Mouse (Mus musculus): ENCODE results near the gene Vamp8. TPM values are rescaled to one million over a fixed set of nuclear protein-coding genes. Genes with fewer than 3 reads are reported as not detected.

Vamp8 gene
- polyA plus RNA-seq (2012; rRNA removed), result 368 and 453 TPM in 2 replicates

DNA sequence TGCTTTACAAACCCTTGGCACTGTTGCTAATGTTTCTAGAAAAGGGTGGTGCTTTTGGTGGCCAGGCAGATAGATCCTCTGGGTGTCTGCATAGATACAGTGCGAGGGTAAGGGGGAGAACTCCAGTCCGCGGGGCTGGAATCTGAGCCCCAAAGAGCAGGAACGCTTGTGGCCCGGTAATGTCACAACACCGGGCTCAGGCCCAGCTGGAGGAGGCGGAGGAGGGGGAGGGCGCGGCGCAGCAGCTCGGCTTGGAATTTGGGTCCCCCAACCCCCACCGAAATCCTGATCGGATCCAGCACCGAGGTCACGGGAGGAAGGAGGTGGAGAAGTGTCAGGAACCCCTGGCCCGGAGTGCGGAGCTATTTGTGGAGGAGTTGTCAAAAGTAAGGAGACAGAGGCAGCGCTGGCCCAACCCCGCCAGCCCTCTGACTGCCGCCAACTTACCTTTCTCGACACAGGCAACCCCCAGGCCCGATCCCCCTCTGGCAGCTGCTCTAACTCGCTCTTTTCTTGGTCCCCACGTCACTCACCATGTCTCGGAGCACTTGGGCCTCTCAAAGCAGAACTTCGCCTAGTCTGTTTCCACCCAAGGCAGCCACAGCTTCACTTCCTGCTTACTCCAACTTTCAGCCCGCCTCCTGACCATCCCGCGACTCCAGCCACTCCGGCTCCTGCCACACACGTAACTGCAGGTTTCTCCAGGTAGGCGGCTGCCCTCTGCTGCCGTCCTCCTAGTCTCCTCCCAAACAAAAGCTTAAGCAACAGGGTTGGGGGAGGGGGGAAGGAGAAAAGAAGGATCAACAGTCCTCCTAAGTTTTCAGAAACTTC, at the start of gene Vamp8:
Vamp8 (minus strand) TSS at position 763 of the 831 bp plus-strand sequence.
- Histone ChIP-seq H3K4me3 (ENCODE audit: insufficient read depth, low read depth, low read length) (peak within 1 kb of the TSS; percentile 72), H3K27me3 (replicated peaks; ENCODE audit: control insufficient read depth, insufficient read depth, low read length) (no peaks in the 10 kb centered on the region), H3K36me3 (ENCODE audit: control insufficient read depth, insufficient read depth, low read length) (peaks cover 2% of the 10 kb centered on the region), H3K4me1 (ENCODE audit: control insufficient read depth, insufficient read depth, low read length) (peaks cover 18% of the 10 kb centered on the region), H3K27ac (ENCODE audit: insufficient read depth, low read depth, low read length) (peak within 1 kb of the TSS; percentile 98)
- WGBS, result 0% methylated on average over 33 of the region's 33 CpGs
- TF ChIP-seq CTCF (conservative IDR thresholded peaks at IDR 0.05; ENCODE audit: insufficient read depth, insufficient read length, low read depth, low read length), result peak; percentile 56
- TF ChIP-seq POLR2A (IDR thresholded peaks at IDR 0.05; ENCODE audit: low read depth, low read length), result peak; percentile 58
- peak; percentile 95 for DNase-seq

- peak; percentile 96 for DNase-seq
- Histone ChIP-seq H3K4me3 (ENCODE audit: insufficient read depth, low read depth, low read length) (peak within 1 kb of the TSS; percentile 87), H3K27ac (ENCODE audit: insufficient read depth, low read depth, low read length) (peak within 1 kb of the TSS; percentile 99), H3K4me1 (ENCODE audit: control insufficient read depth, insufficient read depth, low read length) (peaks cover 12% of the 10 kb centered on the region; the same call in 1 of the 2 replicates), H3K27me3 (replicated peaks; ENCODE audit: control insufficient read depth, insufficient read depth, low read length) (no peaks in the 10 kb centered on the region), H3K36me3 (ENCODE audit: control insufficient read depth, insufficient read depth, low read length) (peaks cover 26% of the 10 kb centered on the region)
- 1% methylated on average over 76 of the region's 77 CpGs for WGBS
- TF ChIP-seq POLR2A (IDR thresholded peaks at IDR 0.05; ENCODE audit: low read depth, low read length) (peak; percentile 99), CTCF (conservative IDR thresholded peaks at IDR 0.05; ENCODE audit: insufficient read depth, insufficient read length, low read depth, low read length) (peak; percentile 64)
Observed at GRCm38 (mm10) chr6:72439355-72440185, 49.1 kb upstream of the Vamp8 start, which contains the start of gene Mat2a. TSS of gene Mat2a (minus strand) at chr6:72439558.

GRCm38 (mm10) chr6:72438862-72439354, 48.4 kb upstream of the Vamp8 start:
- WGBS, result under 1% methylated on average over 56 of the region's 57 CpGs
- peak; percentile 94 for DNase-seq
- Histone ChIP-seq H3K4me3 (ENCODE audit: insufficient read depth, low read depth, low read length) (peak overlapping the region; percentile 87), H3K36me3 (ENCODE audit: control insufficient read depth, insufficient read depth, low read length) (peaks cover 29% of the 10 kb centered on the region), H3K4me1 (ENCODE audit: control insufficient read depth, insufficient read depth, low read length) (peaks cover 12% of the 10 kb centered on the region; the same call in 1 of the 2 replicates), H3K27ac (ENCODE audit: insufficient read depth, low read depth, low read length) (peak overlapping the region; percentile 99), H3K27me3 (replicated peaks; ENCODE audit: control insufficient read depth, insufficient read depth, low read length) (no peaks in the 10 kb centered on the region)
- no peak for TF ChIP-seq CTCF (conservative IDR thresholded peaks at IDR 0.05; ENCODE audit: insufficient read depth, insufficient read length, low read depth, low read length)
- TF ChIP-seq POLR2A (IDR thresholded peaks at IDR 0.05; ENCODE audit: low read depth, low read length), result peak; percentile 44

DNA sequence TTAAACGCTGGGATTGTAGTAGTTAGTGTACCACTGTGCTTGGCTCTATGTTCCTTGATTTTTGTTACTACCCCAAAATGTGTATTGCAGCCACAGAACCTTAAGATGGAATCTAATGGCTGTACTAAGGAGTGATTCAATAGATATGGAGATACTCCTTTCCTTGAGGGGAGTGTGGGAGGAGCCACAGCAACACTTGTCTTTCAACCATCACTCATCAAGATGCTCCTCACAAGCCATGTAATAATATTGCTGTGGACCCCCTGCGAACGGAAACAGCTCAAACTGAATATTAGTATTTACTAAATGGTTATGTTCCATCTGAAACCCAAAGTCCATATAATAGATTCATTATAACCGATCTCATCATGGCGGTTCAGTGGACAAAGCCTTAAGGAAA, 47.7 kb upstream of the Vamp8 start:
- Histone ChIP-seq H3K4me1 (ENCODE audit: control insufficient read depth, insufficient read depth, low read length) (peaks cover 12% of the 10 kb centered on the region; the same call in 1 of the 2 replicates), H3K27me3 (replicated peaks; ENCODE audit: control insufficient read depth, insufficient read depth, low read length) (no peaks in the 10 kb centered on the region), H3K36me3 (ENCODE audit: control insufficient read depth, insufficient read depth, low read length) (peaks cover 34% of the 10 kb centered on the region), H3K27ac (ENCODE audit: insufficient read depth, low read depth, low read length) (peak overlapping the region; percentile 99), H3K4me3 (ENCODE audit: insufficient read depth, low read depth, low read length) (peak overlapping the region; percentile 87)
- no peak for TF ChIP-seq CTCF (conservative IDR thresholded peaks at IDR 0.05; ENCODE audit: insufficient read depth, insufficient read length, low read depth, low read length)
- no peak for DNase-seq
- 0% methylated on average over 5 of the region's 5 CpGs for WGBS

GRCm38 (mm10) chr6:72432153-72432552, 41.6 kb upstream of the Vamp8 start:
- Histone ChIP-seq H3K27me3 (replicated peaks; ENCODE audit: control insufficient read depth, insufficient read depth, low read length) (no peaks in the 10 kb centered on the region), H3K36me3 (ENCODE audit: control insufficient read depth, insufficient read depth, low read length) (peaks cover 40% of the 10 kb centered on the region), H3K27ac (ENCODE audit: insufficient read depth, low read depth, low read length) (no peak overlapping the region), H3K4me3 (ENCODE audit: insufficient read depth, low read depth, low read length) (no peak overlapping the region), H3K4me1 (ENCODE audit: control insufficient read depth, insufficient read depth, low read length) (peaks cover 3% of the 10 kb centered on the region; the same call in 1 of the 2 replicates)
- DNase-seq, result no peak
- 92% methylated on average over 2 of the region's 2 CpGs for WGBS
- no peak for TF ChIP-seq CTCF (conservative IDR thresholded peaks at IDR 0.05; ENCODE audit: insufficient read depth, insufficient read length, low read depth, low read length)
- TF ChIP-seq POLR2A (IDR thresholded peaks at IDR 0.05; ENCODE audit: low read depth, low read length), result no peak

- Histone ChIP-seq H3K4me1 (ENCODE audit: control insufficient read depth, insufficient read depth, low read length) (0 out of 2 replicates have a peak, but pooled peaks cover under 1% of the 10 kb centered on the region), H3K27me3 (replicated peaks; ENCODE audit: control insufficient read depth, insufficient read depth, low read length) (no peaks in the 10 kb centered on the region), H3K4me3 (ENCODE audit: insufficient read depth, low read depth, low read length) (no peak overlapping the region), H3K27ac (ENCODE audit: insufficient read depth, low read depth, low read length) (no peak overlapping the region), H3K36me3 (ENCODE audit: control insufficient read depth, insufficient read depth, low read length) (peaks cover 31% of the 10 kb centered on the region)
- TF ChIP-seq POLR2A (IDR thresholded peaks at IDR 0.05; ENCODE audit: low read depth, low read length), result no peak
- TF ChIP-seq CTCF (conservative IDR thresholded peaks at IDR 0.05; ENCODE audit: insufficient read depth, insufficient read length, low read depth, low read length), result no peak
- 36% methylated on average over 5 of the region's 5 CpGs for WGBS
- no peak for DNase-seq
Observed at GRCm38 (mm10) chr6:72430989-72431921, 40.8 kb upstream of the Vamp8 start.

All from kidney, adult 2 months (tissue).